Mouse (Mus musculus): ENCODE data around the gene Aco1. TPM values are rescaled to one million over a fixed set of nuclear protein-coding genes. Genes with fewer than 3 reads are reported as not detected.

The Aco1 gene
- total and polyA plus RNA-seq, 3 experiments: 23.4 to 29.6 (median 28.3) TPM

DNA sequence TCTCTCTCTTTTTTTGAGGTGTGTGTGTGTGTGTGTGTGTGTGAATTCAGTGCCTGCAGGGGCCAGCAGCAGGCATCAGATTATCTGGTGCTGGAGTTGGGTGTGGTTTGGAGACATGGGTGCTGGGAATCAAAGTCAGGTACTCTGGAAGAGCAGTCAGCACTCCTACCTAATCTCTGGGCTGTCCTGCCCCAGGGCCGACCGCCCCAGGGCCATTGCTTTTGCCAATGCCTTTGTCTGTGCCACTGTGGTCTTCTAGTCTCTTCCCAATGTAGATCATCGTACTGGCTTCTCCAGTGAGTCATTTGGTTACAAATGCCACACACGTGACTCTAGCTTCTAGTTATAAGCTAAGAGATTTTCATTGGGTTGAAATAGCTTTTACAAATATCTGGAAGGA lies 11.9 kb downstream of the Aco1 start:
- Histone ChIP-seq H3K4me3 (no peak overlapping the region), H3K4me1 (ENCODE audit: control insufficient read depth, insufficient read depth, low read length) (peaks cover 9% of the 10 kb centered on the region), H3K27me3 (ENCODE audit: control insufficient read depth, insufficient read depth, low read length) (no peaks in the 10 kb centered on the region), H3K27ac (no peak overlapping the region), H3K79me2 (replicated peaks; ENCODE audit: control insufficient read depth, insufficient read depth, low read length) (peaks cover 7% of the 10 kb centered on the region; the same call in 1 of the 2 replicates), H3K9ac (ENCODE audit: low read depth, low read length) (no peak overlapping the region), H3K36me3 (ENCODE audit: control insufficient read depth, insufficient read depth, low read length) (no peaks in the 10 kb centered on the region)
- no peak for DNase-seq
- intact Hi-C loops (cut with DNase I): no loop called here
- TF ChIP-seq EP300 (IDR thresholded peaks at IDR 0.05; ENCODE audit: insufficient read depth, low read depth, low read length) (no peak), CTCF (IDR thresholded peaks at IDR 0.05) (no peak), POLR2A (IDR thresholded peaks at IDR 0.05; ENCODE audit: insufficient read depth, low read depth, low read length) (no peak)
- WGBS: 95% methylated on average over 4 of the region's 4 CpGs

DNA sequence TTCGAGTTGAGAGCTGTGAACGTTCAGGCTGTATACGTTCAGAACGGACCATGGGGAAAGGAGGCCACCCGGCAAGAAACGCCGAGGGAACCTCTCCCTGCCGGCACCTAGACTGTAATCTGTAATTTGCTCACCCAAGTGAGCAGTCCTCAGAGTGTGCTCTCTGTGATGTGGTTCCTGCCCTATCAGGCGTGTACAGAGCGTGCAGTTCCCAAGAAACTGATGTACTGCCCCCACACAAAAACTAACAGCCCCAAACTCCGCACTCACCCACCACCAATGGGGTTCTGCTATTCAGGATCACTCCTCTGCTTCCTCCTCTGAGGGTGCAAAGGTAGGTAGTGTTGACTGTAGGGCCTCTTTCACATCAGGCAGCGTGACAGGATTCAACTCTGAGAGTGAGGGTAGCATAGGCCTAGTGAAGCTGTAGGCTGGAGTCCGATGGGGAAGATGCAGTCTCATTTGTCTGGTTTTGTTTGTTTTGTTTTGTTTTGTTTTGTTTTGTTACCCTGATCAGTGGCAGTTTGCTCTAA lies 12.7 kb downstream of the Aco1 start:
- Histone ChIP-seq H3K36me3 (ENCODE audit: control insufficient read depth, insufficient read depth, low read length) (no peaks in the 10 kb centered on the region), H3K27ac (no peak overlapping the region), H3K4me3 (no peak overlapping the region), H3K27me3 (ENCODE audit: control insufficient read depth, insufficient read depth, low read length) (no peaks in the 10 kb centered on the region), H3K9ac (ENCODE audit: low read depth, low read length) (no peak overlapping the region), H3K79me2 (replicated peaks; ENCODE audit: control insufficient read depth, insufficient read depth, low read length) (peaks cover 7% of the 10 kb centered on the region; the same call in 1 of the 2 replicates), H3K4me1 (ENCODE audit: control insufficient read depth, insufficient read depth, low read length) (peaks cover 9% of the 10 kb centered on the region)
- intact Hi-C loops (cut with DNase I): no loop called here
- no peak for DNase-seq
- no peak for TF ChIP-seq POLR2A (IDR thresholded peaks at IDR 0.05; ENCODE audit: insufficient read depth, low read depth, low read length)
- WGBS: 94% methylated on average over 13 of the region's 13 CpGs

DNA sequence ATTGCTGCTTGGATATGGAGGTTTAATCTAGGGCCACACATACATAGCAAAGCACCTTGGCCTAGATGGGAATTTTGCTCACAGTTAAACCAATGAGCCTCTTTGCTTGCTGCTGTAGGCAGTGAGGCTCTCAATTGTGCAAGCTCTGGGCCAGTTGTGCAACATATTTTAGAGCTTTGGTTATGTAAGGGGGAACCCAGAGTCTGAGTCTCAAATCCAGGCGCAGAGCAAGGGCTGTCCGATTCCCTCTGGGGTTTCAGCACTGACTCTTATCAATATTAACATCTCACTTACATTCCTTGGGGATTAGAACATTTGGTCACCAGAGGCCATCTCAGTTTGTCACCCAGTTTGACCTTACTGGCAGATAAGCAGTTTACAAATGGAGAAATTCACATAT lies 13.3 kb downstream of the Aco1 start:
- Histone ChIP-seq H3K4me3 (no peak overlapping the region), H3K4me1 (ENCODE audit: control insufficient read depth, insufficient read depth, low read length) (peaks cover 9% of the 10 kb centered on the region), H3K27me3 (ENCODE audit: control insufficient read depth, insufficient read depth, low read length) (no peaks in the 10 kb centered on the region), H3K9ac (ENCODE audit: low read depth, low read length) (no peak overlapping the region), H3K36me3 (ENCODE audit: control insufficient read depth, insufficient read depth, low read length) (no peaks in the 10 kb centered on the region), H3K27ac (no peak overlapping the region), H3K79me2 (replicated peaks; ENCODE audit: control insufficient read depth, insufficient read depth, low read length) (peaks cover 7% of the 10 kb centered on the region; the same call in 1 of the 2 replicates)
- intact Hi-C loops (cut with DNase I): no loop called here
- TF ChIP-seq EP300 (IDR thresholded peaks at IDR 0.05; ENCODE audit: insufficient read depth, low read depth, low read length) (no peak), POLR2A (IDR thresholded peaks at IDR 0.05; ENCODE audit: insufficient read depth, low read depth, low read length) (no peak)
- WGBS: 46% methylated on average over 2 of the region's 2 CpGs
- DNase-seq: peak; percentile 40 to 45

DNA sequence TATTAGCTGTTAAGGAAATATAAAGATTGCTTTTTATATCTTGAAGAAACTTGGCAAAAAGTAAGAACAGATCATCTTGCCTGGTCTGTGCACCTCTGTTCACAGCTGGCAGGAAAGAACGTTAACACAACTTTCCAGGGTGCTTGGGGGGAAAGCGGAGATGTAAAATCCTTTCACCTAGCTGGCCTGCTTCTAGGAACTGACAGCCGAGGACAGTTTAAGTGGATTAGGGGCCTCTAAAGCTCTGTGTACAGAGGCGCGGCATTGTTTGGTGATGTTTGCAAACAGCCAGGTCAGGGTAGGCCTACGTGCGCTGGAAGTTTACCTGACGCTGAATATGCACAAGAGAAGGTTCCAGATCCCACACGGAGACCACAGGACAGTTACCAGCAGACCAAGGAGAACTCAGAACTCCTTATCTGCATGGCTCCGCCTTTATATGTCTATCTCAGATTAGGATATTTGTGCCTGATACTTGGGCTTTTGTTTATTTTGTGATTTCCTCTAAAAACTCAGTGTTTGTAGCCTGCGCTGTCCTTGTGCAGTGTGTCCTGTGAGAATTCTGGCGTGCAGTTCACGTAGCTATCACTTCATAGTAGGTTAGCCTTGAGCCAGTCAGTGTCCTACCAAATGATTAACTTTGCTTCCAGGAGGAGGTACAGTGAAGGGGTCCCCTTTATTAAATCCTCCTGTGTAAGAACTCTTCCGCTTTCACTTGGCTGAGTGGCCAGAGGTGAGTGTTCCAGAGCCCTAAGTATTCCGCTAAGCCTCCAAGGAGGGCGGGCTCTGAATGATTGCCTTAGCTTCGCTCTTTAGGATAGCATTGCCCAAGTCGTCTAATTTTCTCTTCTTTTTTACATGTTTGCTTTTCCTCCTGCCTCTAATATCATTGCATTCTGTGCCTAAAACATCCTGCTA lies 14.0 kb downstream of the Aco1 start:
- TF ChIP-seq CTCF (IDR thresholded peaks at IDR 0.05): no peak
- no peak overlapping the region for H3K9ac ChIP-seq (ENCODE audit: low read depth, low read length)
- no peak overlapping the region for H3K4me3 ChIP-seq
- H3K79me2 ChIP-seq (replicated peaks; ENCODE audit: control insufficient read depth, insufficient read depth, low read length): peaks cover 7% of the 10 kb centered on the region; the same call in 1 of the 2 replicates
- H3K27me3 ChIP-seq (ENCODE audit: control insufficient read depth, insufficient read depth, low read length): no peaks in the 10 kb centered on the region
- H3K36me3 ChIP-seq (ENCODE audit: control insufficient read depth, insufficient read depth, low read length): no peaks in the 10 kb centered on the region
- intact Hi-C loops (cut with DNase I): no loop called here
- 76% methylated on average over 18 of the region's 18 CpGs for WGBS
- peaks cover 9% of the 10 kb centered on the region for H3K4me1 ChIP-seq (ENCODE audit: control insufficient read depth, insufficient read depth, low read length)
- DNase-seq: no peak
- no peak overlapping the region for H3K27ac ChIP-seq

DNA sequence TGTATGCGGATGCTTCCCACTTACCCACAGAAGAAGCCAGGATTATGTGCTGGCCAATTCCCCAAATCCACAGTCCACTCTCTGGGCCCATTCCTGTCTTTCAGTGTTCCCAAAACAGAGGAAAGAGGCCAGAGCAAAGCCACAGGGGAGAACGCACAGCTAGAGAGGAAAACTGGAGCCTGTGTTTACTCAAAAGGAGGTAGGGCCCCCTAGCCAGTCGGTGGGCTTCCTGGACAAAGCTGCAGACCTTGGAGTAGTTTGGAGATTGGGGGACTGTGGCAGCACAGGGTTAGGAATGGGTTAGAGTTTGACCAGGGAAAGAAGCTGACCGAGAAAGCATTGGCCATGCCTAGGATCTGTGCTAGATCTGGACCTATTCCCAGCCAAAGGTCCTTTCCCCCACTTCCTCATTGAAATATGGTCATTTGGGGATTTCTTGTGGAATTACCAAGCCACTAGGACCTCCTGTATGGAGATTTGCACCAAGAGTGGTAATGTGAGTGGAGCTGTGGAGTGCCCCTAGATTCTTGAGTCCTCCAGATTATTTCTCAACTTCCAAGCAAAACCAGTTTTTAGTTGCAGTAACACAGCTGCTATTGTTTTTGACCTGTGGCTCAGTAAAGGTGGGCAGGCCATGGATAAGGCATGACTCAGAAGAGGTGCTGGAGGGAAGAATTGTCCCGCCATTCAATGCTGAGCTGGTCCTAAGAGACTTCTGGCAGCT lies 14.8 kb downstream of the Aco1 start:
- intact Hi-C loops (cut with DNase I): no loop called here
- Histone ChIP-seq H3K4me3 (no peak overlapping the region), H3K79me2 (replicated peaks; ENCODE audit: control insufficient read depth, insufficient read depth, low read length) (peaks cover 7% of the 10 kb centered on the region; the same call in 1 of the 2 replicates), H3K9ac (ENCODE audit: low read depth, low read length) (no peak overlapping the region), H3K4me1 (ENCODE audit: control insufficient read depth, insufficient read depth, low read length) (peaks cover 9% of the 10 kb centered on the region), H3K27me3 (ENCODE audit: control insufficient read depth, insufficient read depth, low read length) (no peaks in the 10 kb centered on the region), H3K36me3 (ENCODE audit: control insufficient read depth, insufficient read depth, low read length) (no peaks in the 10 kb centered on the region), H3K27ac (no peak overlapping the region)
- no peak for TF ChIP-seq CTCF (IDR thresholded peaks at IDR 0.05)
- no peak for TF ChIP-seq EP300 (IDR thresholded peaks at IDR 0.05; ENCODE audit: insufficient read depth, low read depth, low read length)
- no peak for TF ChIP-seq POLR2A (IDR thresholded peaks at IDR 0.05; ENCODE audit: insufficient read depth, low read depth, low read length)
- 65% methylated on average over 5 of the region's 5 CpGs for WGBS
- peak in 1 of 2 experiments; percentile 28 for DNase-seq

DNA sequence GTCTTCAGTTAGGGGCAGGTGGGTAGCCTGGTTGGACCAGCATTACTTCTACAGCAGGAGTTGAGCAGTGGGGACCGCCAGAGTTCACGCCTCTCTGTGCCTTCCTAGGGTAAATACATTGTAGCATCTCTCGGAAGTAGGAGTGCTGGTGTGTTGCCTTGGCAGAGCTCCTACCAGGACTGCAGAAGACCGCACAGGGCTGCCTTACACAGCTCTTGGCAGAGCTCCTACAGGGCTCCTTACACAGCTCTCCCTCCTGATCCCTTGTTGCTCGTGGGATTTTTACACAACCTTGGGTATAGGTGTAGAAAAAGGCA lies 15.3 kb downstream of the Aco1 start:
- Histone ChIP-seq H3K27ac (no peak overlapping the region), H3K27me3 (ENCODE audit: control insufficient read depth, insufficient read depth, low read length) (no peaks in the 10 kb centered on the region), H3K4me1 (ENCODE audit: control insufficient read depth, insufficient read depth, low read length) (peaks cover 9% of the 10 kb centered on the region), H3K4me3 (no peak overlapping the region), H3K9ac (ENCODE audit: low read depth, low read length) (no peak overlapping the region), H3K79me2 (replicated peaks; ENCODE audit: control insufficient read depth, insufficient read depth, low read length) (peaks cover 7% of the 10 kb centered on the region; the same call in 1 of the 2 replicates), H3K36me3 (ENCODE audit: control insufficient read depth, insufficient read depth, low read length) (no peaks in the 10 kb centered on the region)
- intact Hi-C loops (cut with DNase I): no loop called here
- no peak for TF ChIP-seq EP300 (IDR thresholded peaks at IDR 0.05; ENCODE audit: insufficient read depth, low read depth, low read length)
- no peak for TF ChIP-seq CTCF (IDR thresholded peaks at IDR 0.05)
- no peak for TF ChIP-seq POLR2A (IDR thresholded peaks at IDR 0.05; ENCODE audit: insufficient read depth, low read depth, low read length)
- WGBS: 53% methylated on average over 5 of the region's 5 CpGs
- DNase-seq: no peak
